Mouse (Mus musculus): ENCODE data around the gene Epor.

Gene Epor

GRCm38 (mm10) chr9:21960558-21961208 is 2.6 kb downstream of the Epor start:
- no peaks in the 10 kb centered on the region for H3K9me3 ChIP-seq (ENCODE audit: low read length)
- peaks cover 69% of the 10 kb centered on the region for H3K4me1 ChIP-seq (replicated peaks; ENCODE audit: low read depth, low read length)
- no peak for TF ChIP-seq POU5F1 (IDR thresholded peaks at IDR 0.05; ENCODE audit: borderline replicate concordance, low read length)
- no peak for TF ChIP-seq NANOG (IDR thresholded peaks at IDR 0.05; ENCODE audit: borderline replicate concordance, low read length)
- TF ChIP-seq CTCF (conservative IDR thresholded peaks at IDR 0.05; ENCODE audit: low read length): no peak
- peak overlapping the region; percentile 74 for H3K4me3 ChIP-seq (replicated peaks; ENCODE audit: low read length)
- peaks cover 31% of the 10 kb centered on the region for H3K36me3 ChIP-seq (ENCODE audit: insufficient read depth, low read length)
- H3K27me3 ChIP-seq (ENCODE audit: insufficient read depth, low read length): peaks cover 55% of the 10 kb centered on the region

GRCm38 (mm10) chr9:21960135-21960534 is 3.2 kb downstream of the Epor start:
- H3K27me3 ChIP-seq (ENCODE audit: insufficient read depth, low read length): peaks cover 55% of the 10 kb centered on the region
- TF ChIP-seq POU5F1 (IDR thresholded peaks at IDR 0.05; ENCODE audit: borderline replicate concordance, low read length): no peak
- peaks cover 31% of the 10 kb centered on the region for H3K36me3 ChIP-seq (ENCODE audit: insufficient read depth, low read length)
- H3K4me3 ChIP-seq (replicated peaks; ENCODE audit: low read length): peak overlapping the region; percentile 74
- H3K4me1 ChIP-seq (replicated peaks; ENCODE audit: low read depth, low read length): peaks cover 69% of the 10 kb centered on the region
- H3K9me3 ChIP-seq (ENCODE audit: low read length): no peaks in the 10 kb centered on the region

GRCm38 (mm10) chr9:21959244-21959643 is 4.1 kb downstream of the Epor start:
- H3K4me1 ChIP-seq (replicated peaks; ENCODE audit: low read depth, low read length): peaks cover 74% of the 10 kb centered on the region
- peaks cover 31% of the 10 kb centered on the region for H3K36me3 ChIP-seq (ENCODE audit: insufficient read depth, low read length)
- H3K9me3 ChIP-seq (ENCODE audit: low read length): no peaks in the 10 kb centered on the region
- TF ChIP-seq POU5F1 (IDR thresholded peaks at IDR 0.05; ENCODE audit: borderline replicate concordance, low read length): no peak
- TF ChIP-seq NANOG (IDR thresholded peaks at IDR 0.05; ENCODE audit: borderline replicate concordance, low read length): no peak
- H3K27me3 ChIP-seq (ENCODE audit: insufficient read depth, low read length): peaks cover 54% of the 10 kb centered on the region
- H3K4me3 ChIP-seq (replicated peaks; ENCODE audit: low read length): no peak overlapping the region

- Histone ChIP-seq H3K4me3 (replicated peaks; ENCODE audit: low read length) (peak overlapping the region; percentile 23), H3K4me1 (replicated peaks; ENCODE audit: low read depth, low read length) (peaks cover 72% of the 10 kb centered on the region), H3K9me3 (ENCODE audit: low read length) (no peaks in the 10 kb centered on the region), H3K27me3 (ENCODE audit: insufficient read depth, low read length) (peaks cover 45% of the 10 kb centered on the region), H3K36me3 (ENCODE audit: insufficient read depth, low read length) (peaks cover 31% of the 10 kb centered on the region)
- no peak for TF ChIP-seq POU5F1 (IDR thresholded peaks at IDR 0.05; ENCODE audit: borderline replicate concordance, low read length)
- TF ChIP-seq NANOG (IDR thresholded peaks at IDR 0.05; ENCODE audit: borderline replicate concordance, low read length): no peak
- TF ChIP-seq CTCF (conservative IDR thresholded peaks at IDR 0.05; ENCODE audit: low read length): no peak
Measured at GRCm38 (mm10) chr9:21958372-21958771, 4.9 kb downstream of the Epor start.

GRCm38 (mm10) chr9:21955570-21956281 is 7.6 kb downstream of the Epor start, which contains the start of gene Swsap1:
Gene Swsap1, plus strand, starts transcription at chr9:21955755.
- TF ChIP-seq NANOG (IDR thresholded peaks at IDR 0.05; ENCODE audit: borderline replicate concordance, low read length) (no peak), POU5F1 (IDR thresholded peaks at IDR 0.05; ENCODE audit: borderline replicate concordance, low read length) (no peak), CTCF (conservative IDR thresholded peaks at IDR 0.05; ENCODE audit: low read length) (no peak; the same call in 1 of the 2 replicates)
- H3K4me1 ChIP-seq (replicated peaks; ENCODE audit: low read depth, low read length): peaks cover 45% of the 10 kb centered on the region
- peaks cover 19% of the 10 kb centered on the region for H3K27me3 ChIP-seq (ENCODE audit: insufficient read depth, low read length)
- peak within 1 kb of the TSS; percentile 89 for H3K4me3 ChIP-seq (replicated peaks; ENCODE audit: low read length)
- peaks cover 31% of the 10 kb centered on the region for H3K36me3 ChIP-seq (ENCODE audit: insufficient read depth, low read length)
- 0 out of 2 replicates have a peak, but pooled peaks cover 4% of the 10 kb centered on the region for H3K9me3 ChIP-seq (ENCODE audit: low read length)

- Histone ChIP-seq H3K36me3 (ENCODE audit: insufficient read depth, low read length) (peaks cover 31% of the 10 kb centered on the region), H3K4me1 (replicated peaks; ENCODE audit: low read depth, low read length) (peaks cover 40% of the 10 kb centered on the region), H3K4me3 (replicated peaks; ENCODE audit: low read length) (peak overlapping the region; percentile 89), H3K9me3 (ENCODE audit: low read length) (0 out of 2 replicates have a peak, but pooled peaks cover 4% of the 10 kb centered on the region), H3K27me3 (ENCODE audit: insufficient read depth, low read length) (peaks cover 13% of the 10 kb centered on the region)
- TF ChIP-seq POU5F1 (IDR thresholded peaks at IDR 0.05; ENCODE audit: borderline replicate concordance, low read length): no peak
- 0 out of 2 replicates have a peak, but pooled peaks have one; percentile 1 for TF ChIP-seq CTCF (conservative IDR thresholded peaks at IDR 0.05; ENCODE audit: low read length)
Measured at GRCm38 (mm10) chr9:21955225-21955569, 8.1 kb downstream of the Epor start.

GRCm38 (mm10) chr9:21954635-21955034 is 8.7 kb downstream of the Epor start:
- Histone ChIP-seq H3K4me1 (replicated peaks; ENCODE audit: low read depth, low read length) (peaks cover 34% of the 10 kb centered on the region), H3K4me3 (replicated peaks; ENCODE audit: low read length) (peak overlapping the region; percentile 89), H3K36me3 (ENCODE audit: insufficient read depth, low read length) (peaks cover 29% of the 10 kb centered on the region), H3K9me3 (ENCODE audit: low read length) (0 out of 2 replicates have a peak, but pooled peaks cover 4% of the 10 kb centered on the region), H3K27me3 (ENCODE audit: insufficient read depth, low read length) (peaks cover 13% of the 10 kb centered on the region)
- TF ChIP-seq POU5F1 (IDR thresholded peaks at IDR 0.05; ENCODE audit: borderline replicate concordance, low read length) (no peak), NANOG (IDR thresholded peaks at IDR 0.05; ENCODE audit: borderline replicate concordance, low read length) (no peak), CTCF (conservative IDR thresholded peaks at IDR 0.05; ENCODE audit: low read length) (no peak)

- Histone ChIP-seq H3K27me3 (ENCODE audit: insufficient read depth, low read length) (peaks cover 15% of the 10 kb centered on the region), H3K4me3 (replicated peaks; ENCODE audit: low read length) (no peak overlapping the region), H3K36me3 (ENCODE audit: insufficient read depth, low read length) (peaks cover 20% of the 10 kb centered on the region), H3K4me1 (replicated peaks; ENCODE audit: low read depth, low read length) (peaks cover 31% of the 10 kb centered on the region), H3K9me3 (ENCODE audit: low read length) (0 out of 2 replicates have a peak, but pooled peaks cover 4% of the 10 kb centered on the region)
- no peak for TF ChIP-seq NANOG (IDR thresholded peaks at IDR 0.05; ENCODE audit: borderline replicate concordance, low read length)
- no peak for TF ChIP-seq POU5F1 (IDR thresholded peaks at IDR 0.05; ENCODE audit: borderline replicate concordance, low read length)
- TF ChIP-seq CTCF (conservative IDR thresholded peaks at IDR 0.05; ENCODE audit: low read length): no peak
Measured at GRCm38 (mm10) chr9:21953600-21953999, 9.7 kb downstream of the Epor start.
